Mouse (Mus musculus) CH12.LX (cell line): ENCODE measurements around the gene Lrmda. TPM values are rescaled to one million over a fixed set of nuclear protein-coding genes. Genes with fewer than 3 reads are reported as not detected.

ENCODE experiments used
- DNase-seq: peaks from one replicate; pipeline ENCODE4 v3.0.0-alpha.2; 2013; ENCODE audit errors: extremely low read depth
- H3K27ac ChIP-seq: 2 replicates; pipeline ENCODE4 v1.5.1; 2012; ENCODE audit warnings: low read depth, mild to moderate bottlenecking, control low read depth, moderate library complexity; ENCODE audit not compliant: insufficient read depth
- H3K27me3 ChIP-seq: replicated peaks from 2 replicates; pipeline ENCODE3; 2012; ENCODE audit warnings: inconsistent platforms
- H3K36me3 ChIP-seq, 2 experiments: replicated peaks in 1 of 2; 2 replicates each; pipeline versions ENCODE3 to v1.6.1; 2012; ENCODE audit warnings: inconsistent platforms in 1 of 2, low read length in 1 of 2, mild to moderate bottlenecking in 1 of 2, mixed read lengths in 1 of 2, moderate library complexity in 1 of 2; ENCODE audit not compliant: control insufficient read depth in 1 of 2, insufficient read depth in 1 of 2
- H3K4me1 ChIP-seq, 2 experiments: 2 replicates each; pipeline ENCODE4 v1.6.1; 2012; ENCODE audit warnings: inconsistent platforms in 1 of 2, moderate library complexity in 1 of 2; ENCODE audit not compliant: insufficient read depth in 2 of 2, control insufficient read depth in 1 of 2
- H3K4me2 ChIP-seq: 2 replicates; pipeline ENCODE4 v1.6.1; 2012; ENCODE audit warnings: low read depth, mild to moderate bottlenecking, control low read depth; ENCODE audit not compliant: poor library complexity, insufficient read depth, severe bottlenecking
- H3K4me3 ChIP-seq, 3 experiments: fragments of 150-350 bp in 1 of 3; sonication (generic) in 1 of 3; replicated peaks in 1 of 3; 2 replicates each; pipeline versions ENCODE3 to v1.5.1; 2011 to 2012; ENCODE audit warnings: low read depth in 2 of 3, low read length in 2 of 3, mild to moderate bottlenecking in 2 of 3, moderate library complexity in 2 of 3, control low read depth in 1 of 3, improper control_type of control experiment in 1 of 3, inconsistent platforms in 1 of 3, mixed read lengths in 1 of 3; ENCODE audit not compliant: poor library complexity in 1 of 3
- H3K79me2 ChIP-seq: replicated peaks from 2 replicates; pipeline ENCODE4 v1.6.1; 2012; ENCODE audit warnings: mild to moderate bottlenecking, moderate library complexity; ENCODE audit not compliant: control insufficient read depth, poor library complexity, insufficient read depth, severe bottlenecking; ENCODE audit errors: extremely low read depth
- H3K9ac ChIP-seq: 2 replicates; pipeline ENCODE4 v1.6.1; 2012; ENCODE audit warnings: low read depth, mild to moderate bottlenecking, control low read depth, moderate library complexity; ENCODE audit not compliant: insufficient read depth
- H3K9me3 ChIP-seq: replicated peaks from 2 replicates; pipeline ENCODE3; 2012; ENCODE audit warnings: low read length, inconsistent platforms, mixed read lengths
- BHLHE40 ChIP-seq: IDR thresholded peaks from 2 replicates; pipeline ENCODE4 v1.6.1; 2011; ENCODE audit warnings: mild to moderate bottlenecking, low read depth, low read length, improper control_type of control experiment
- CHD1 ChIP-seq: IDR thresholded peaks from 2 replicates; pipeline ENCODE4 v1.6.1; 2012; ENCODE audit warnings: low read depth, low read length, improper control_type of control experiment, inconsistent platforms
- CHD2 ChIP-seq: IDR thresholded peaks from 2 replicates; pipeline ENCODE4 v1.6.1; 2011; ENCODE audit warnings: low read length, improper control_type of control experiment
- E2F4 ChIP-seq: IDR thresholded peaks from 2 replicates; pipeline ENCODE4 v1.6.1; 2011; ENCODE audit warnings: low read depth, low read length, improper control_type of control experiment; ENCODE audit not compliant: insufficient replicate concordance
- ETS1 ChIP-seq: conservative IDR thresholded peaks from 2 replicates; pipeline ENCODE4 v1.6.1; 2012; ENCODE audit warnings: low read depth, mild to moderate bottlenecking, inconsistent platforms, low read length, improper control_type of control experiment, moderate library complexity
- GABPA ChIP-seq: IDR thresholded peaks from 2 replicates; pipeline ENCODE4 v1.6.1; 2012; ENCODE audit warnings: low read depth, low read length, improper control_type of control experiment, inconsistent platforms; ENCODE audit not compliant: insufficient replicate concordance
- JUND ChIP-seq: conservative IDR thresholded peaks from 2 replicates; pipeline ENCODE4 v1.6.1; 2011; ENCODE audit warnings: low read depth, low read length, improper control_type of control experiment
- KAT2A ChIP-seq: IDR thresholded peaks from 2 replicates; pipeline ENCODE4 v1.6.1; 2012; ENCODE audit warnings: low read length, improper control_type of control experiment, inconsistent platforms; ENCODE audit not compliant: insufficient replicate concordance
- MAX ChIP-seq: IDR thresholded peaks from 2 replicates; pipeline ENCODE4 v1.6.1; 2011; ENCODE audit warnings: low read length, improper control_type of control experiment
- MAZ ChIP-seq: IDR thresholded peaks from 2 replicates; pipeline ENCODE4 v1.6.1; 2012; ENCODE audit warnings: low read depth, mild to moderate bottlenecking, inconsistent platforms, low read length, improper control_type of control experiment, moderate library complexity
- MEF2A ChIP-seq: IDR thresholded peaks from 2 replicates; pipeline ENCODE4 v1.6.1; 2014; ENCODE audit warnings: low read depth, mild to moderate bottlenecking, inconsistent platforms, low read length, improper control_type of control experiment, borderline replicate concordance
- MXI1 ChIP-seq: IDR thresholded peaks from 2 replicates; pipeline ENCODE4 v1.6.1; 2011; ENCODE audit warnings: mild to moderate bottlenecking, low read depth, low read length, improper control_type of control experiment
- MYC ChIP-seq: IDR thresholded peaks from 2 replicates; pipeline ENCODE4 v1.6.1; 2011; ENCODE audit warnings: low read depth, mild to moderate bottlenecking, improper control_type of control experiment, low read length
- NELFE ChIP-seq: IDR thresholded peaks from 2 replicates; pipeline ENCODE4 v1.6.1; 2011; ENCODE audit warnings: low read depth, low read length, improper control_type of control experiment
- NRF1 ChIP-seq: IDR thresholded peaks from 2 replicates; pipeline ENCODE4 v1.6.1; 2014; ENCODE audit warnings: low read depth, mild to moderate bottlenecking, inconsistent platforms, low read length, improper control_type of control experiment, moderate library complexity
- PAX5 ChIP-seq: IDR thresholded peaks from 2 replicates; pipeline ENCODE4 v1.6.1; 2012; ENCODE audit warnings: low read length, inconsistent platforms, mixed read lengths
- POLR2AphosphoS2 ChIP-seq: IDR thresholded peaks from 2 replicates; pipeline ENCODE4 v1.6.1; 2011; ENCODE audit warnings: low read depth, low read length, improper control_type of control experiment
- TBP ChIP-seq: conservative IDR thresholded peaks from 2 replicates; pipeline ENCODE4 v1.6.1; 2011; ENCODE audit warnings: low read depth, low read length, improper control_type of control experiment
- TCF12 ChIP-seq: IDR thresholded peaks from 2 replicates; pipeline ENCODE4 v1.6.1; 2014; ENCODE audit warnings: low read depth, mild to moderate bottlenecking, inconsistent platforms, low read length, improper control_type of control experiment
- USF1 ChIP-seq: IDR thresholded peaks from 2 replicates; pipeline ENCODE4 v1.6.1; 2014; ENCODE audit warnings: low read depth, mild to moderate bottlenecking, inconsistent platforms, low read length, improper control_type of control experiment
- USF2 ChIP-seq: conservative IDR thresholded peaks from 2 replicates; pipeline ENCODE4 v1.6.1; 2011; ENCODE audit warnings: low read depth, low read length, improper control_type of control experiment
- ZKSCAN1 ChIP-seq: IDR thresholded peaks from 2 replicates; pipeline ENCODE4 v1.6.1; 2012; ENCODE audit warnings: low read depth, inconsistent platforms, low read length, improper control_type of control experiment, borderline replicate concordance
- ZNF384 ChIP-seq: IDR thresholded peaks from 2 replicates; pipeline ENCODE4 v1.6.1; 2012; ENCODE audit warnings: low read depth, low read length, improper control_type of control experiment, inconsistent platforms
- dilution Hi-C: fragments of 300-500 bp; cut with MboI; formaldehyde crosslinking; loops from 2 replicates; pipeline ENCODE4 v1.14.3; 2020; ENCODE audit warnings: low sequenced_read_pairs; ENCODE audit not compliant: extremely low pct_unique_long_range_greater_than_20kb, extremely low pct_ligation_motif_present
- in situ Hi-C: fragments of 300-500 bp; cut with MboI; formaldehyde crosslinking; loops from 3 replicates; pipeline ENCODE4 v1.14.3; 2019; ENCODE audit warnings: low sequenced_read_pairs, low pct_ligation_motif_present, low pct_unique_long_range_greater_than_20kb, mixed read lengths
- polyA plus RNA-seq: library from polyadenylated mRNA; unstranded; fragments of >175 nt; gene quantifications from 2 replicates; pipeline ENCODE4 v1.2.1, GENCODE M21; 2012; ENCODE audit warnings: low read depth; ENCODE audit not compliant: insufficient read length
- total RNA-seq, 2 experiments: library from RNA; depleted of rRNA; stranded (reverse); fragments of 300-350 nt in 1 of 2; fragments of >200 nt in 1 of 2; gene quantifications; 2 replicates each; pipeline ENCODE4 v1.2.3; 2012 to 2014

Lrmda gene
- total and polyA plus RNA-seq, 3 experiments, result 0.89 to 3.7 (median 1.9) TPM

- TF ChIP-seq USF1 (no peak), GABPA (no peak), JUND (no peak), ZKSCAN1 (no peak)
Measured at GRCm38 (mm10) chr14:22023533-22023932, 4.0 kb downstream of the Lrmda start (continued).

GRCm38 (mm10) chr14:22035900-22036299 lies 16.4 kb downstream of the Lrmda start:
- no peaks in the 10 kb centered on the region for H3K27me3 ChIP-seq
- no peaks in the 10 kb centered on the region for H3K4me1 ChIP-seq
- no peak overlapping the region for H3K9ac ChIP-seq
- in situ Hi-C loops, result no loop called here
- H3K9me3 ChIP-seq, result no peaks in the 10 kb centered on the region
- H3K4me3 ChIP-seq, result no peak overlapping the region
- no peak overlapping the region for H3K4me2 ChIP-seq
- no peaks in the 10 kb centered on the region for H3K79me2 ChIP-seq
- DNase-seq, result no peak
- dilution Hi-C loops, result no loop called here
- peaks cover 0 to 2% of the 10 kb centered on the region in 2 experiments for H3K36me3 ChIP-seq
- no peak for TF ChIP-seq TBP
- no peak for TF ChIP-seq NRF1
- TF ChIP-seq MYC, result no peak
- H3K27ac ChIP-seq, result no peak overlapping the region

GRCm38 (mm10) chr14:22036338-22036737 lies 16.8 kb downstream of the Lrmda start:
- in situ Hi-C loops (no loop called here), dilution Hi-C loops (no loop called here)
- no peak for TF ChIP-seq ZNF384
- TF ChIP-seq MAZ, result no peak
- no peak for TF ChIP-seq JUND
- Histone ChIP-seq H3K4me1 (no peaks in the 10 kb centered on the region), H3K27me3 (no peaks in the 10 kb centered on the region), H3K4me3 (no peak overlapping the region), H3K4me2 (no peak overlapping the region), H3K9ac (no peak overlapping the region), H3K27ac (no peak overlapping the region), H3K79me2 (no peaks in the 10 kb centered on the region), H3K36me3 (peaks cover 0 to 2% of the 10 kb centered on the region in 2 experiments), H3K9me3 (no peaks in the 10 kb centered on the region)
- DNase-seq, result no peak

GRCm38 (mm10) chr14:22036802-22037497 lies 17.4 kb downstream of the Lrmda start:
- Histone ChIP-seq H3K9me3 (no peaks in the 10 kb centered on the region), H3K4me1 (no peaks in the 10 kb centered on the region), H3K27ac (no peak overlapping the region), H3K79me2 (no peaks in the 10 kb centered on the region), H3K4me3 (no peak overlapping the region), H3K9ac (no peak overlapping the region), H3K36me3 (peaks cover 0 to 2% of the 10 kb centered on the region in 2 experiments), H3K4me2 (no peak overlapping the region), H3K27me3 (no peaks in the 10 kb centered on the region)
- dilution Hi-C loops, result no loop called here
- no peak for DNase-seq
- in situ Hi-C loops, result no loop called here
- TF ChIP-seq MAX (no peak), ETS1 (no peak), POLR2AphosphoS2 (no peak), MAZ (no peak), USF2 (no peak), TCF12 (no peak), GABPA (no peak), NELFE (no peak), MEF2A (no peak), KAT2A (no peak), PAX5 (no peak), E2F4 (no peak), ZNF384 (no peak), CHD1 (no peak), MXI1 (no peak), CHD2 (no peak), BHLHE40 (no peak)
